Mouse (Mus musculus) regulatory T cell (primary cell): ENCODE data around the gene Zfp13.
"Not testable (repeated sequence)": the region's sequence is repeated elsewhere in the genome, so short reads cannot be mapped to it uniquely, and the experiment has no call there.

Source experiments
- in situ Hi-C: fragments of 300-600 bp; cut with MboI, MseI; formaldehyde crosslinking; loops from one replicate; pipeline ENCODE4 v1.15.1; 2025; ENCODE audit warnings: high pct_unique_total_duplicates

The Zfp13 gene

GRCm38 (mm10) chr17:23538299-23539015 is 60.8 kb downstream of the Zfp13 start:
- in situ Hi-C loops = no loop called here

GRCm38 (mm10) chr17:23537554-23538255 is 61.6 kb downstream of the Zfp13 start:
- in situ Hi-C loops = no loop called here

- in situ Hi-C loops = not testable (repeated sequence)
These were observed 64.1 kb downstream of the Zfp13 start for GRCm38 (mm10) chr17:23535046-23535788.

GRCm38 (mm10) chr17:23533591-23534490 is 65.4 kb downstream of the Zfp13 start:
- in situ Hi-C loops = not testable (repeated sequence)

DNA sequence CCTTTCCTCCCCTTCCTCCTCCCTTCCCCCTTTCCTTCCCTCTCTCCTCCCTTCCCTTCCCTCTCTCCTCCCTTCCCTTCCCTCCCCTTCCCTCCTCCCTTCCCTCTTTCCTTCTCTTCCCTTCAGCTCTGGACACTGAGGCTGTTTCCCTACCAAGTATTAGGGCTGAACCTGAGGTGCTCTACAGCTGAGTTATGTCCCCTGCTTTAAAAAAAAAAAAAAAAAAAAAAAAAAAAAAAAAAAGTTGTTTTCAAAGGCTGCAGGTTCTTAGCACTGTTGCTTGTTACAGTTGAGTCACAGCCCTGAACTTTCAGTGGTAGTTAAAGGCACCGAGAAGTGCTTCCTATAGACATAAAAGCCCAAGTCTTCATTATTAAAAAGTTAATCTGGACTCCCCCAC is 67.9 kb downstream of the Zfp13 start:
- in situ Hi-C loops = not testable (repeated sequence)
